Comparison of ENCODE assay signal across 18 mouse cellular contexts in genomic region chr5:148742158-148742835, GRCm38 (mm10).
DNase-seq lines count a peak whose midpoint lies in the region; ATAC-seq and TF ChIP-seq lines count a peak whose summit lies in the region.
"Had no signal": no experiment of that assay in that cellular context is flagged by ENCODE, and none has a peak within 500 bp of the region (broad histone marks: within the 10 kb centered on the region; RNA-seq: fewer than 3 reads in every experiment).

No protein-coding gene starts in this region.

- ATAC-seq in lung, embryonic 14.5 days (ENCODE audit: insufficient read depth) = no peak
- ATAC-seq: midbrain, embryonic 16.5 days had no signal

- no peak for TF ChIP-seq EP300 in heart, adult 2 months (IDR thresholded peaks at IDR 0.05; ENCODE audit: insufficient read depth, low read depth, low read length)
- TF ChIP-seq EP300 in MEL (IDR thresholded peaks at IDR 0.05; ENCODE audit: low read depth in 1 of 2, low read length in 2 of 2) = no peak

- H3K4me1 ChIP-seq in heart, adult 2 months (ENCODE audit: control insufficient read depth, insufficient read depth, low read length) = peaks cover 3% of the 10 kb centered on the region
- H3K4me1 ChIP-seq in lung, embryonic 14.5 days (ENCODE audit: insufficient read depth) = peaks cover 9% of the 10 kb centered on the region
- H3K4me1 ChIP-seq in MEL (ENCODE audit: control insufficient read depth in 1 of 2, insufficient read depth in 2 of 2, low read length in 2 of 2) = peaks cover 0 to 10% of the 10 kb centered on the region in 2 experiments; a peak in 2 of 4 replicates
- H3K4me1 ChIP-seq in olfactory bulb, adult 2 months (ENCODE audit: control insufficient read depth, insufficient read depth, low read length) = peaks cover 13% of the 10 kb centered on the region
- H3K4me1 ChIP-seq: forebrain, embryonic 12.5 days had no signal

- no peaks in the 10 kb centered on the region for H3K79me2 ChIP-seq in heart, adult 2 months (replicated peaks; ENCODE audit: control insufficient read depth, insufficient read depth, low read length)
- no peaks in the 10 kb centered on the region; the same call in 1 of the 2 replicates for H3K79me2 ChIP-seq in MEL (ENCODE audit: control insufficient read depth, insufficient read depth, low read length, poor library complexity)

- no peak overlapping the region for H3K27ac ChIP-seq in heart, adult 2 months
- peak overlapping the region; percentile 66; the same call in 1 of the 2 replicates for H3K27ac ChIP-seq in lung, embryonic 14.5 days (ENCODE audit: low read depth)
- peak overlapping the region; percentile 73 for H3K27ac ChIP-seq in MEL (ENCODE audit: control insufficient read depth, low read depth, low read length)
- no peak overlapping the region for H3K27ac ChIP-seq in olfactory bulb, adult 2 months (ENCODE audit: insufficient read depth, low read depth, low read length)
- H3K27ac ChIP-seq: forebrain, embryonic 12.5 days; hindbrain, embryonic 12.5 days; neural tube, embryonic 13.5 days had no signal

- no peaks in the 10 kb centered on the region for H3K36me3 ChIP-seq in heart, adult 2 months (ENCODE audit: control insufficient read depth, insufficient read depth, low read length)
- no peaks in the 10 kb centered on the region for H3K36me3 ChIP-seq in lung, embryonic 14.5 days (ENCODE audit: insufficient read depth)
- peaks cover 0 to 3% of the 10 kb centered on the region in 2 experiments; a peak in 2 of 4 replicates for H3K36me3 ChIP-seq in MEL (ENCODE audit: control insufficient read depth in 1 of 2, insufficient read depth in 2 of 2, low read length in 2 of 2)
- H3K36me3 ChIP-seq: forebrain, embryonic 12.5 days; hindbrain, embryonic 12.5 days; neural tube, embryonic 13.5 days had no signal

- no peaks in the 10 kb centered on the region for H3K9me3 ChIP-seq in lung, embryonic 14.5 days (ENCODE audit: low read depth, low read length)
- no peaks in the 10 kb centered on the region for H3K9me3 ChIP-seq in MEL (replicated peaks; ENCODE audit: insufficient read depth, low read length)
- H3K9me3 ChIP-seq: hindbrain, embryonic 12.5 days had no signal

- intact Hi-C loops in heart, adult 2 months (cut with DNase I) = loop anchor here (5.0 kb wide), 1 partner anchor 190 kb away; the partner anchor contains the start of gene Ubl3

- peak; percentile 56 for TF ChIP-seq CTCF in heart, adult 2 months (IDR thresholded peaks at IDR 0.05)
- TF ChIP-seq CTCF in lung, embryonic 14.5 days (IDR thresholded peaks at IDR 0.05; ENCODE audit: low read depth) = peak; percentile 45
- peak; percentile 47 to 72 (median 58) for TF ChIP-seq CTCF in MEL (IDR thresholded peaks at IDR 0.05 in 2 of 3, conservative IDR thresholded peaks at IDR 0.05 in 1 of 3; ENCODE audit: control insufficient read depth in 1 of 3, insufficient read depth in 1 of 3, low read depth in 2 of 3, low read length in 3 of 3, poor library complexity in 1 of 3, severe bottlenecking in 1 of 3)
- TF ChIP-seq CTCF in olfactory bulb, adult 2 months (IDR thresholded peaks at IDR 0.05; ENCODE audit: insufficient read depth, low read depth, low read length) = 0 out of 2 replicates have a peak, but pooled peaks have one; percentile 15

- H3K9ac ChIP-seq in heart, adult 2 months (ENCODE audit: low read depth, low read length) = no peak overlapping the region
- H3K9ac ChIP-seq in lung, embryonic 14.5 days = no peak overlapping the region
- H3K9ac ChIP-seq in MEL (ENCODE audit: control insufficient read depth, low read depth, low read length, poor library complexity, severe bottlenecking) = peak overlapping the region; percentile 70
- H3K9ac ChIP-seq: forebrain, embryonic 12.5 days; hindbrain, embryonic 12.5 days; neural tube, embryonic 13.5 days had no signal

- peak; percentile 30 for TF ChIP-seq RAD21 in MEL (IDR thresholded peaks at IDR 0.05; ENCODE audit: low read depth, low read length)

- whole genome bisulfite sequencing in heart, adult 2 months = 92% methylated on average over 8 of the region's 8 CpGs
- 86% methylated on average over 8 of the region's 8 CpGs for WGBS in lung, embryonic 14.5 days
- 66% methylated on average over 8 of the region's 8 CpGs for WGBS in olfactory bulb, adult 2 months

- H3K4me3 ChIP-seq in heart, adult 2 months = no peak overlapping the region
- H3K4me3 ChIP-seq in lung, embryonic 14.5 days (ENCODE audit: low read depth, low read length) = no peak overlapping the region
- peak overlapping the region; percentile 62 to 68 for H3K4me3 ChIP-seq in MEL (ENCODE audit: control insufficient read depth in 1 of 2, insufficient read depth in 1 of 2, low read depth in 2 of 2, low read length in 2 of 2)
- no peak overlapping the region for H3K4me3 ChIP-seq in olfactory bulb, adult 2 months (ENCODE audit: insufficient read depth, low read depth, low read length)
- H3K4me3 ChIP-seq: forebrain, embryonic 12.5 days; hindbrain, embryonic 12.5 days; neural tube, embryonic 13.5 days had no signal

- no peak for TF ChIP-seq POLR2A in heart, adult 2 months (IDR thresholded peaks at IDR 0.05; ENCODE audit: insufficient read depth, low read depth, low read length)
- no peak for TF ChIP-seq POLR2A in MEL (IDR thresholded peaks at IDR 0.05; ENCODE audit: control insufficient read depth in 1 of 2, insufficient read depth in 1 of 2, low read depth in 1 of 2, low read length in 2 of 2, poor library complexity in 1 of 2)
- no peak for TF ChIP-seq POLR2A in olfactory bulb, adult 2 months (IDR thresholded peaks at IDR 0.05; ENCODE audit: insufficient read depth, low read depth, low read length)

- DNase-seq in heart, adult 2 months = no peak
- DNase-seq in heart, postnatal 4 days = no peak
- no peak for DNase-seq in lung, embryonic 14.5 days
- no peak for DNase-seq in lung, adult 18-20 months
- peak; percentile 33 for DNase-seq in MEL (ENCODE audit: low read depth, low spot score)
- DNase-seq in right cerebral cortex, adult 2 months (ENCODE audit: low spot score in 2 of 2) = no peak
- DNase-seq in right cerebral cortex, postnatal 25 days = no peak
- DNase-seq: cerebellum, adult 9-11 months; gastrocnemius, postnatal 10 days; kidney, adult 8-10 months; right cerebral cortex, adult 18-20 months; thymus, postnatal 36 days had no signal

- no peaks in the 10 kb centered on the region for H3K27me3 ChIP-seq in heart, adult 2 months (ENCODE audit: control insufficient read depth, insufficient read depth, low read length)
- no peaks in the 10 kb centered on the region for H3K27me3 ChIP-seq in lung, embryonic 14.5 days (ENCODE audit: insufficient read depth, low read length)
- H3K27me3 ChIP-seq in MEL (ENCODE audit: control insufficient read depth in 1 of 2, insufficient read depth in 2 of 2, low read length in 2 of 2) = no peaks in the 10 kb centered on the region
- H3K27me3 ChIP-seq: forebrain, embryonic 12.5 days; hindbrain, embryonic 12.5 days; neural tube, embryonic 13.5 days had no signal

- no peak overlapping the region for H3K4me2 ChIP-seq in lung, embryonic 14.5 days
- H3K4me2 ChIP-seq: forebrain, embryonic 12.5 days; heart, embryonic 11.5 days; hindbrain, embryonic 12.5 days; neural tube, embryonic 13.5 days had no signal

TF ChIP-seq in MEL, 35 proteins besides CTCF, POLR2A, EP300 and RAD21:
- TF ChIP-seq ZC3H11A (IDR thresholded peaks at IDR 0.05; ENCODE audit: low read depth, low read length) (no peak), SMC3 (IDR thresholded peaks at IDR 0.05; ENCODE audit: low read depth, low read length) (peak; percentile 13; the same call in 1 of the 2 replicates), NRF1 (IDR thresholded peaks at IDR 0.05; ENCODE audit: insufficient read depth, low read depth, low read length, poor library complexity, severe bottlenecking) (no peak), KAT2A (conservative IDR thresholded peaks at IDR 0.05; ENCODE audit: low read depth, low read length) (no peak), HCFC1 (IDR thresholded peaks at IDR 0.05; ENCODE audit: low read depth, low read length) (no peak), ZKSCAN1 (IDR thresholded peaks at IDR 0.05; ENCODE audit: low read depth, low read length) (no peak)
TF ChIP-seq in MEL: peak in this region for 1.

Comparison
In these comparisons a context has a peak if more than half of its experiments do, and no peak if none do; other contexts are left out.
1. H3K27ac ChIP-seq: peak in lung, embryonic 14.5 days (single experiment) and MEL (single experiment); none in heart, adult 2 months (single experiment) and olfactory bulb, adult 2 months (single experiment).
2. H3K4me3 ChIP-seq: peak in MEL (2 of 2); none in heart, adult 2 months (single experiment), lung, embryonic 14.5 days (single experiment) and olfactory bulb, adult 2 months (single experiment).
3. Peak in every context shown above with its lines, with median percentiles within 50 percentile points of each other: CTCF ChIP-seq.